Mouse (Mus musculus): ENCODE data around the gene Zbtb32.

GRCm38 (mm10) chr7:30612654-30613402, 14.1 kb upstream of the Zbtb32 start, which contains the start of gene Upk1a:
- no peak for TF ChIP-seq POLR2A (IDR thresholded peaks at IDR 0.05; ENCODE audit: insufficient read depth, low read length)
- no peak for TF ChIP-seq CTCF (IDR thresholded peaks at IDR 0.05; ENCODE audit: low read depth, low read length)
- TF ChIP-seq EP300 (IDR thresholded peaks at IDR 0.05; ENCODE audit: insufficient read depth, low read depth, low read length), result no peak

All from ES-Bruce4 (cell line).